ENCODE assay signal across 8 mouse cellular contexts in the genomic region with DNA sequence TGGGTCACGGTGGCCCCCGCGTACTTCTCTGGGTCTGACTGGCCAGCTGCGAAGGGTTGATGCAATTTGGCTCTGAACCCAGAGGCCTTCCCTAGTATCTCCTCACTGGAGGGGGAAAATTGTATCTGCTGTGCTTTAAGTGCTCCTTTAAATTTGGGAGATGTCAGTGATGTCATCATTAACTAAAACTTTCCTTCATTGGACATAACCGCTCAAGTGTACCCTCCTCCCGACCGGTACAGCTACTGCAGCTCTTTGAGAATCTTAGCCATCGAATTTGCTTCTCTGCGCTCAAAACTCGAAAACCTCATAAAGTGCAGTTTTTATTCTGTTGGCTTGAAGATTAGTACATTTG. TPM values are rescaled to one million over a fixed set of nuclear protein-coding genes. Genes with fewer than 3 reads are reported as not detected.
DNase-seq lines count a peak whose midpoint lies in the region; ATAC-seq and TF ChIP-seq lines count a peak whose summit lies in the region.

No protein-coding gene starts in this region.

- H3K4me1 ChIP-seq in neural tube, embryonic 11.5 days (ENCODE audit: control insufficient read depth, insufficient read depth, low read length), result no peaks in the 10 kb centered on the region
- peaks cover 4% of the 10 kb centered on the region for H3K4me1 ChIP-seq in limb, embryonic 13.5 days
- H3K4me1 ChIP-seq in stomach, postnatal 0 days (replicated peaks; ENCODE audit: control insufficient read depth, insufficient read depth), result no peaks in the 10 kb centered on the region

- intact Hi-C loops in gastrocnemius, adult 2 months (cut with DNase I), result no loop called here
- intact Hi-C loops in gastrocnemius, postnatal 14 days (cut with DNase I; ENCODE audit: low total_unique reads), result no loop called here

- no peak for ATAC-seq in neural tube, embryonic 11.5 days (ENCODE audit: insufficient read depth, low FRiP score, low TSS enrichment)
- no peak for ATAC-seq in limb, embryonic 13.5 days (ENCODE audit: low FRiP score, low read depth)
- no peak for ATAC-seq in stomach, postnatal 0 days (ENCODE audit: low FRiP score, low TSS enrichment)

- DNase-seq in gastrocnemius, adult 2 months, result no peak
- DNase-seq in gastrocnemius, postnatal 14 days, result no peak
- no peak for DNase-seq in neural tube, embryonic 11.5 days (ENCODE audit: low spot score)
- no peak for DNase-seq in neural tube, embryonic 10.5 days (ENCODE audit: extremely low spot score, low spot score)
- no peak for DNase-seq in stomach, postnatal 0 days (ENCODE audit: low spot score)
- no peak for DNase-seq in thymus, postnatal 25 days
- DNase-seq in thymus, adult 18-20 months, result no peak

- no peak overlapping the region for H3K27ac ChIP-seq in gastrocnemius, adult 2 months
- no peak overlapping the region for H3K27ac ChIP-seq in neural tube, embryonic 11.5 days (ENCODE audit: low read depth, low read length)
- H3K27ac ChIP-seq in limb, embryonic 13.5 days, result no peak overlapping the region
- H3K27ac ChIP-seq in stomach, postnatal 0 days (replicated peaks), result no peak overlapping the region

- H3K36me3 ChIP-seq in neural tube, embryonic 11.5 days (ENCODE audit: control insufficient read depth, insufficient read depth, low read length), result no peaks in the 10 kb centered on the region
- no peaks in the 10 kb centered on the region for H3K36me3 ChIP-seq in limb, embryonic 13.5 days
- H3K36me3 ChIP-seq in stomach, postnatal 0 days (ENCODE audit: control insufficient read depth, insufficient read depth, low read length), result no peaks in the 10 kb centered on the region

- H3K9me3 ChIP-seq in neural tube, embryonic 11.5 days (ENCODE audit: control insufficient read depth, low read length), result no peaks in the 10 kb centered on the region
- no peaks in the 10 kb centered on the region for H3K9me3 ChIP-seq in limb, embryonic 13.5 days
- no peaks in the 10 kb centered on the region for H3K9me3 ChIP-seq in stomach, postnatal 0 days (ENCODE audit: control insufficient read depth, low read length)

- peak overlapping the region; percentile 74 for H3K9ac ChIP-seq in neural tube, embryonic 11.5 days (ENCODE audit: low read length)
- H3K9ac ChIP-seq in limb, embryonic 13.5 days, result peak overlapping the region; percentile 56; the same call in 1 of the 2 replicates
- no peak overlapping the region for H3K9ac ChIP-seq in stomach, postnatal 0 days (ENCODE audit: low read length)

- no peak for TF ChIP-seq EP300 in stomach, postnatal 0 days (optimal IDR thresholded peaks at IDR 0.05)

- H3K4me3 ChIP-seq in gastrocnemius, adult 2 months, result peak overlapping the region; percentile 65
- H3K4me3 ChIP-seq in neural tube, embryonic 11.5 days (ENCODE audit: low read depth, low read length), result peak overlapping the region; percentile 67
- H3K4me3 ChIP-seq in limb, embryonic 13.5 days, result peak overlapping the region; percentile 56
- H3K4me3 ChIP-seq in stomach, postnatal 0 days (ENCODE audit: low read depth, low read length), result peak overlapping the region; percentile 47

- no peak for TF ChIP-seq CTCF in gastrocnemius, adult 2 months (IDR thresholded peaks at IDR 0.05)
- no peak for TF ChIP-seq CTCF in stomach, postnatal 0 days (IDR thresholded peaks at IDR 0.05; ENCODE audit: low read depth)

- WGBS in neural tube, embryonic 11.5 days, result 25% methylated on average over 10 of the region's 10 CpGs
- WGBS in limb, embryonic 13.5 days, result 28% methylated on average over 10 of the region's 10 CpGs
- 30% methylated on average over 10 of the region's 10 CpGs for WGBS in stomach, postnatal 0 days

- no peaks in the 10 kb centered on the region for H3K27me3 ChIP-seq in neural tube, embryonic 11.5 days (ENCODE audit: control insufficient read depth, insufficient read depth, low read length)
- peaks cover 34% of the 10 kb centered on the region for H3K27me3 ChIP-seq in limb, embryonic 13.5 days
- 0 out of 2 replicates have a peak, but pooled peaks cover 5% of the 10 kb centered on the region for H3K27me3 ChIP-seq in stomach, postnatal 0 days (ENCODE audit: control insufficient read depth, insufficient read depth, low read length)

- peak overlapping the region; percentile 75 for H3K4me2 ChIP-seq in neural tube, embryonic 11.5 days (ENCODE audit: low read depth)
- H3K4me2 ChIP-seq in limb, embryonic 13.5 days (replicated peaks), result peak overlapping the region; percentile 92
- H3K4me2 ChIP-seq in stomach, postnatal 0 days (replicated peaks; ENCODE audit: low read depth), result peak overlapping the region; percentile 74

RNA-seq across cellular contexts. Expression of a gene that starts 0.8 kb away (rescaled TPM):
- not detected for total RNA-seq in gastrocnemius, adult 2 months (2021)
- total RNA-seq in gastrocnemius, postnatal 14 days (2021), result under 1 TPM in 1 of 2 experiments, not detected in 1; 0.16 TPM
- 1.9 and 3.2 TPM in 2 replicates for polyA plus RNA-seq in neural tube, embryonic 11.5 days (2014; fragmentation: Nextera tagmentation; extraction: Ambion mirVana)
- 0.24 and 0.29 TPM in 2 replicates for polyA plus RNA-seq in limb, embryonic 13.5 days (2015; fragmentation: Nextera tagmentation; extraction: Ambion mirVana)
- polyA plus RNA-seq in stomach, postnatal 0 days (2015; fragmentation: Nextera tagmentation; extraction: Ambion mirVana), result 0.13 and 0.24 TPM in 2 replicates
